Comparison of ENCODE assay signal across 9 mouse cellular contexts in genomic region chr2:126553291-126553639, GRCm38 (mm10). TPM values are rescaled to one million over a fixed set of nuclear protein-coding genes. Genes with fewer than 3 reads are reported as not detected.
DNase-seq lines count a peak whose midpoint lies in the region; ATAC-seq and TF ChIP-seq lines count a peak whose summit lies in the region.
"Had no signal": no experiment of that assay in that cellular context is flagged by ENCODE, and none has a peak within 500 bp of the region (broad histone marks: within the 10 kb centered on the region; RNA-seq: fewer than 3 reads in every experiment).

No protein-coding gene starts in this region.

- WGBS in heart, embryonic 16.5 days, result 2% methylated on average over 26 of the region's 26 CpGs
- WGBS in bone marrow, adult 2 months, result 15% methylated on average over 26 of the region's 26 CpGs
- 1% methylated on average over 26 of the region's 26 CpGs for WGBS in hindbrain, embryonic 10.5 days
- under 1% methylated on average over 26 of the region's 26 CpGs for WGBS in midbrain, embryonic 12.5 days

- peak overlapping the region; percentile 98 for H3K4me2 ChIP-seq in heart, embryonic 16.5 days (ENCODE audit: low read depth, low read length)
- peak overlapping the region; percentile 99 for H3K4me2 ChIP-seq in midbrain, embryonic 12.5 days (replicated peaks)

- TF ChIP-seq POLR2A in bone marrow, adult 2 months (IDR thresholded peaks at IDR 0.05; ENCODE audit: borderline replicate concordance, control insufficient read depth, low read depth, low read length), result no peak

- H3K9ac ChIP-seq in heart, embryonic 16.5 days (ENCODE audit: low read length), result peak overlapping the region; percentile 71
- H3K9ac ChIP-seq in midbrain, embryonic 12.5 days (replicated peaks), result peak overlapping the region; percentile 69

- H3K4me1 ChIP-seq in heart, embryonic 16.5 days (ENCODE audit: control insufficient read depth, insufficient read depth, low read length), result peaks cover 7% of the 10 kb centered on the region
- peaks cover 4% of the 10 kb centered on the region; the same call in 1 of the 2 replicates for H3K4me1 ChIP-seq in bone marrow, adult 2 months (ENCODE audit: control insufficient read depth, insufficient read depth, low read length)
- peaks cover 18% of the 10 kb centered on the region for H3K4me1 ChIP-seq in hindbrain, embryonic 10.5 days (replicated peaks)
- peaks cover 16% of the 10 kb centered on the region for H3K4me1 ChIP-seq in midbrain, embryonic 12.5 days

- H3K36me3 ChIP-seq in heart, embryonic 16.5 days (ENCODE audit: control insufficient read depth, insufficient read depth), result no peaks in the 10 kb centered on the region
- no peaks in the 10 kb centered on the region for H3K36me3 ChIP-seq in hindbrain, embryonic 10.5 days
- H3K36me3 ChIP-seq in midbrain, embryonic 12.5 days, result no peaks in the 10 kb centered on the region

- no peak for DNase-seq in heart, adult 18-20 months
- DNase-seq in hindbrain, embryonic 10.5 days (ENCODE audit: low spot score), result peak; percentile 56
- no peak for DNase-seq in cerebellum, adult 11-12 months
- no peak for DNase-seq in layer of hippocampus, postnatal 14 days (ENCODE audit: low spot score in 2 of 2)

- peak overlapping the region; percentile 63 for H3K4me3 ChIP-seq in heart, embryonic 16.5 days (ENCODE audit: low read length)
- peak overlapping the region; percentile 18 for H3K4me3 ChIP-seq in bone marrow, adult 2 months (replicated peaks; ENCODE audit: control insufficient read depth, low read depth, low read length)
- H3K4me3 ChIP-seq in hindbrain, embryonic 10.5 days, result peak overlapping the region; percentile 74
- peak overlapping the region; percentile 66 for H3K4me3 ChIP-seq in midbrain, embryonic 12.5 days

- no peaks in the 10 kb centered on the region for H3K9me3 ChIP-seq in heart, embryonic 16.5 days (replicated peaks; ENCODE audit: control insufficient read depth, low read length)
- H3K9me3 ChIP-seq in hindbrain, embryonic 10.5 days, result no peaks in the 10 kb centered on the region
- 0 out of 2 replicates have a peak, but pooled peaks cover 3% of the 10 kb centered on the region for H3K9me3 ChIP-seq in midbrain, embryonic 12.5 days

- H3K27me3 ChIP-seq in heart, embryonic 16.5 days (ENCODE audit: control insufficient read depth, insufficient read depth, low read length), result peaks cover 32% of the 10 kb centered on the region
- H3K27me3 ChIP-seq in hindbrain, embryonic 10.5 days (ENCODE audit: insufficient read depth, poor library complexity, severe bottlenecking), result peaks cover 68% of the 10 kb centered on the region
- H3K27me3 ChIP-seq in midbrain, embryonic 12.5 days, result peaks cover 45% of the 10 kb centered on the region

- TF ChIP-seq CTCF in bone marrow, adult 2 months (IDR thresholded peaks at IDR 0.05; ENCODE audit: control insufficient read depth, insufficient read depth, low read length), result no peak

- ATAC-seq in heart, embryonic 16.5 days (replicated peaks; ENCODE audit: extremely low read depth, insufficient read depth, low FRiP score), result no peak
- peak; percentile 57; the same call in 1 of the 2 replicates for ATAC-seq in midbrain, embryonic 12.5 days (ENCODE audit: low FRiP score, low read depth)
- ATAC-seq in granulocyte monocyte progenitor cell, adult 5-6 weeks (replicated peaks; ENCODE audit: poor library complexity, severe bottlenecking), result no peak
- ATAC-seq: inflammation-experienced regulatory T-cells, adult 6 months had no signal

- H3K27ac ChIP-seq in heart, embryonic 16.5 days (ENCODE audit: low read length), result no peak overlapping the region
- no peak overlapping the region for H3K27ac ChIP-seq in bone marrow, adult 2 months (ENCODE audit: control insufficient read depth, insufficient read depth, low read depth, low read length, poor library complexity)
- peak overlapping the region; percentile 74 for H3K27ac ChIP-seq in hindbrain, embryonic 10.5 days
- H3K27ac ChIP-seq in midbrain, embryonic 12.5 days (replicated peaks), result no peak overlapping the region

RNA-seq across cellular contexts. Expression of gene Slc27a2, which starts 1.1 kb away (rescaled TPM):
- polyA plus RNA-seq in heart, embryonic 16.5 days (2015; fragmentation: Nextera tagmentation; extraction: Ambion mirVana), result 0.66 and 0.80 TPM in 2 replicates
- 1 to 10 TPM in 1 of 2 experiments, under 1 TPM in 1; 0.10 to 3.5 TPM for total RNA-seq in heart, adult 18-20 months (2021)
- 0.77 and 13.0 TPM in 2 replicates for polyA plus RNA-seq in bone marrow, adult 2 months (2011; ENCODE audit: insufficient read depth, insufficient read length, low replicate concordance, missing spikeins)
- 0.58 and 1.4 TPM in 2 replicates for polyA plus RNA-seq in hindbrain, embryonic 10.5 days (2016; fragmentation: Nextera tagmentation; extraction: Ambion mirVana)
- 4.5 and 4.6 TPM in 2 replicates for polyA plus RNA-seq in midbrain, embryonic 12.5 days (2016; fragmentation: Nextera tagmentation; extraction: Ambion mirVana)
- not detected in 2 replicates for total RNA-seq in granulocyte monocyte progenitor cell, adult 5-6 weeks (2014; fragmentation: Nextera tagmentation)
- not detected in 2 replicates for total RNA-seq in granulocyte monocyte progenitor cell, adult 5-6 weeks (2017)
- 10 to 100 TPM in 1 of 2 experiments, 1 to 10 TPM in 1; 9.4 to 10.1 TPM for total RNA-seq in layer of hippocampus, postnatal 14 days (2021)
- polyA plus RNA-seq: inflammation-experienced regulatory T-cells, adult 6 months had no signal

RNA-seq across cellular contexts. Expression of gene Atp8b4, which starts 52.8 kb away (rescaled TPM):
- polyA plus RNA-seq in heart, embryonic 16.5 days (2015; fragmentation: Nextera tagmentation; extraction: Ambion mirVana), result 1.1 and 2.0 TPM in 2 replicates
- total RNA-seq in heart, adult 18-20 months (2021), result under 1 TPM; 0.32 to 0.82 TPM
- 8.3 and 25.1 TPM in 2 replicates for polyA plus RNA-seq in bone marrow, adult 2 months (2011; ENCODE audit: insufficient read depth, insufficient read length, low replicate concordance, missing spikeins)
- polyA plus RNA-seq in hindbrain, embryonic 10.5 days (2016; fragmentation: Nextera tagmentation; extraction: Ambion mirVana), result 0.09 and 0.17 TPM in 2 replicates
- polyA plus RNA-seq in midbrain, embryonic 12.5 days (2016; fragmentation: Nextera tagmentation; extraction: Ambion mirVana), result 0.09 TPM in 1 of 2 replicates, not detected in the other
- total RNA-seq in granulocyte monocyte progenitor cell, adult 5-6 weeks (2014; fragmentation: Nextera tagmentation), result 230 and 261 TPM in 2 replicates
- total RNA-seq in granulocyte monocyte progenitor cell, adult 5-6 weeks (2017), result 411 and 415 TPM in 2 replicates
- under 1 TPM in 1 of 2 experiments, not detected in 1; 0.05 TPM for total RNA-seq in layer of hippocampus, postnatal 14 days (2021)

Comparison
In these comparisons a context has a peak if more than half of its experiments do, and no peak if none do; other contexts are left out.
1. H3K4me3 ChIP-seq: peak in every context shown above with its lines; median percentile 74 in hindbrain, embryonic 10.5 days; 66 in midbrain, embryonic 12.5 days; 63 in heart, embryonic 16.5 days; 18 in bone marrow, adult 2 months.